Mouse (Mus musculus) CD4-positive, CD25-positive, alpha-beta regulatory T cell, adult 4 months (primary cell): Measurements from ENCODE around the gene Gm39653. TPM values are rescaled to one million over a fixed set of nuclear protein-coding genes. Genes with fewer than 3 reads are reported as not detected.
A peak's percentile ranks its signal among the peaks of the same experiment; 100 is the strongest.
"Not testable (repeated sequence)": the region's sequence is repeated elsewhere in the genome, so short reads cannot be mapped to it uniquely, and the experiment has no call there.

ENCODE experiments used
- ATAC-seq: one replicate; pipeline ENCODE4 v1.8.0; 2017
- polyA plus RNA-seq, 2 experiments: library from polyadenylated mRNA; unstranded; fragments of 100-300 nt; shearing (Covaris generic); gene quantifications; one replicate each; pipeline ENCODE4 v1.2.1; 2017

Gm39653 gene
- not detected for polyA plus RNA-seq

- ATAC-seq: no peak
Observed at GRCm38 (mm10) chr1:63615668-63616067, at the start of gene Gm39653. Gene Gm39653, plus strand, starts transcription at chr1:63615968.

GRCm38 (mm10) chr1:63566501-63566900, 49.3 kb upstream of the Gm39653 start:
- no peak for ATAC-seq

- ATAC-seq: no peak
Observed at GRCm38 (mm10) chr1:63567031-63567430, 48.7 kb upstream of the Gm39653 start.

- ATAC-seq: no peak
Observed at GRCm38 (mm10) chr1:63572229-63572628, 43.5 kb upstream of the Gm39653 start.

GRCm38 (mm10) chr1:63573432-63573831, 42.3 kb upstream of the Gm39653 start:
- no peak for ATAC-seq

GRCm38 (mm10) chr1:63573864-63574611, 41.7 kb upstream of the Gm39653 start:
- ATAC-seq: no peak

GRCm38 (mm10) chr1:63576803-63577202, 39.0 kb upstream of the Gm39653 start:
- no peak for ATAC-seq

- no peak for ATAC-seq
Observed at GRCm38 (mm10) chr1:63579153-63579552, 36.6 kb upstream of the Gm39653 start.

- no peak for ATAC-seq
Observed at GRCm38 (mm10) chr1:63586869-63587268, 28.9 kb upstream of the Gm39653 start.

- ATAC-seq: no peak
Observed at GRCm38 (mm10) chr1:63603870-63604500, 11.8 kb upstream of the Gm39653 start.

- ATAC-seq: no peak
Observed at GRCm38 (mm10) chr1:63609613-63610012, 6.2 kb upstream of the Gm39653 start.

GRCm38 (mm10) chr1:63614594-63614993, 1.2 kb upstream of the Gm39653 start:
- ATAC-seq: no peak

- no peak for ATAC-seq
Observed at GRCm38 (mm10) chr1:63628211-63628610, 12.4 kb downstream of the Gm39653 start.

GRCm38 (mm10) chr1:63630390-63630789, 14.6 kb downstream of the Gm39653 start:
- ATAC-seq: not testable (repeated sequence)

GRCm38 (mm10) chr1:63639921-63640320, 24.2 kb downstream of the Gm39653 start:
- ATAC-seq: no peak

- peak; percentile 70 for ATAC-seq
Observed at GRCm38 (mm10) chr1:63658016-63658415, 42.2 kb downstream of the Gm39653 start.

GRCm38 (mm10) chr1:63659591-63659990, 43.8 kb downstream of the Gm39653 start:
- ATAC-seq: peak; percentile 75

- ATAC-seq: no peak
Observed at GRCm38 (mm10) chr1:63666089-63666488, 50.3 kb downstream of the Gm39653 start.

GRCm38 (mm10) chr1:63667201-63667948, 51.6 kb downstream of the Gm39653 start:
- ATAC-seq: no peak

GRCm38 (mm10) chr1:63667949-63668851, 52.4 kb downstream of the Gm39653 start:
- no peak for ATAC-seq

- ATAC-seq: no peak
Observed at GRCm38 (mm10) chr1:63668852-63669160, 53.0 kb downstream of the Gm39653 start.
